Mouse (Mus musculus): ENCODE measurements around the gene Cyp4f14.

GRCm38 (mm10) chr17:32947215-32947914, 30.2 kb upstream of the Cyp4f14 start, which contains the start of gene Cyp4f13:
- TF ChIP-seq CTCF (IDR thresholded peaks at IDR 0.05; ENCODE audit: control insufficient read depth, insufficient read depth, low read length) (peak; percentile 17; the same call in 1 of the 2 replicates), POLR2A (IDR thresholded peaks at IDR 0.05; ENCODE audit: borderline replicate concordance, control insufficient read depth, low read depth, low read length) (peak; percentile 65)

Data from bone marrow, adult 2 months (tissue).